Mouse (Mus musculus) cerebellum, adult 2 months (tissue): Measurements from ENCODE around the gene Rras2.

Source experiments
- CTCF ChIP-seq: fragments of 200-500 bp; IDR thresholded peaks from 2 replicates; pipeline ENCODE4 v1.5.1; 2011; ENCODE audit warnings: low read depth, mild to moderate bottlenecking, control low read depth, low read length, moderate library complexity, borderline replicate concordance; ENCODE audit not compliant: insufficient read depth
- POLR2A ChIP-seq: fragments of 200-500 bp; IDR thresholded peaks from 2 replicates; pipeline ENCODE4 v1.6.1; 2011; ENCODE audit warnings: low read length, control low read depth, borderline replicate concordance; ENCODE audit not compliant: insufficient read depth

- TF ChIP-seq CTCF (no peak), POLR2A (no peak)
Measured at GRCm38 (mm10) chr7:114027406-114027805, 90.2 kb downstream of the Rras2 start.
